8 mouse cellular contexts compared by ENCODE assay signal in genomic region chr10:43723615-43723937, GRCm38 (mm10).
DNase-seq lines count a peak whose midpoint lies in the region; ATAC-seq and TF ChIP-seq lines count a peak whose summit lies in the region.

No protein-coding gene starts in this region.

- no peak for DNase-seq in heart, adult 2 months
- DNase-seq in heart, postnatal 4 days, result no peak
- no peak for DNase-seq in forebrain, embryonic 14.5 days (ENCODE audit: low spot score)
- no peak for DNase-seq in liver, embryonic 13.5 days
- DNase-seq in B cell, adult 2 months, result no peak
- DNase-seq in layer of hippocampus, postnatal 10 days (ENCODE audit: low spot score in 2 of 2), result no peak
- DNase-seq in gastrocnemius, postnatal 36 days, result no peak

- H3K9me3 ChIP-seq in E14TG2a.4 (ENCODE audit: low read length), result no peaks in the 10 kb centered on the region
- H3K9me3 ChIP-seq in forebrain, embryonic 14.5 days (replicated peaks; ENCODE audit: control insufficient read depth, low read length), result no peaks in the 10 kb centered on the region
- no peaks in the 10 kb centered on the region for H3K9me3 ChIP-seq in liver, embryonic 13.5 days (replicated peaks)

- 0 out of 2 replicates have a peak overlapping the region, but pooled peaks have one; percentile 2 for H3K9ac ChIP-seq in heart, adult 2 months (ENCODE audit: low read depth, low read length)
- H3K9ac ChIP-seq in forebrain, embryonic 14.5 days (ENCODE audit: low read length), result peak overlapping the region; percentile 59
- peak overlapping the region; percentile 65 for H3K9ac ChIP-seq in liver, embryonic 13.5 days

- H3K27ac ChIP-seq in heart, adult 2 months, result no peak overlapping the region
- H3K27ac ChIP-seq in forebrain, embryonic 14.5 days (ENCODE audit: low read depth, low read length), result no peak overlapping the region
- no peak overlapping the region for H3K27ac ChIP-seq in liver, embryonic 13.5 days

- peak; percentile 18; the same call in 1 of the 2 replicates for ATAC-seq in forebrain, embryonic 14.5 days
- no peak for ATAC-seq in liver, embryonic 13.5 days (ENCODE audit: low read depth)

- no peak for TF ChIP-seq EP300 in heart, adult 2 months (IDR thresholded peaks at IDR 0.05; ENCODE audit: insufficient read depth, low read depth, low read length)

- intact Hi-C loops in heart, adult 2 months (cut with DNase I), result no loop called here
- intact Hi-C loops in gastrocnemius, postnatal 36 days (cut with DNase I), result no loop called here

- H3K4me2 ChIP-seq in forebrain, embryonic 14.5 days (ENCODE audit: low read length), result peak overlapping the region; percentile 59
- H3K4me2 ChIP-seq in liver, embryonic 13.5 days, result peak overlapping the region; percentile 63

- 2% methylated on average over 12 of the region's 12 CpGs for WGBS in heart, adult 2 months
- WGBS in forebrain, embryonic 14.5 days, result 1% methylated on average over 12 of the region's 12 CpGs
- 3% methylated on average over 12 of the region's 12 CpGs for WGBS in liver, embryonic 13.5 days (ENCODE audit: insufficient replicate concordance)

- TF ChIP-seq CTCF in heart, adult 2 months (IDR thresholded peaks at IDR 0.05), result no peak
- no peak for TF ChIP-seq CTCF in E14TG2a.4 (conservative IDR thresholded peaks at IDR 0.05; ENCODE audit: low read length)

- no peak for TF ChIP-seq POLR2A in heart, adult 2 months (IDR thresholded peaks at IDR 0.05; ENCODE audit: insufficient read depth, low read depth, low read length)

- no peaks in the 10 kb centered on the region for H3K36me3 ChIP-seq in heart, adult 2 months (ENCODE audit: control insufficient read depth, insufficient read depth, low read length)
- no peaks in the 10 kb centered on the region for H3K36me3 ChIP-seq in E14TG2a.4 (ENCODE audit: insufficient read depth, low read length)
- H3K36me3 ChIP-seq in forebrain, embryonic 14.5 days (ENCODE audit: control insufficient read depth, insufficient read depth, low read length), result no peaks in the 10 kb centered on the region
- no peaks in the 10 kb centered on the region for H3K36me3 ChIP-seq in liver, embryonic 13.5 days

- no peaks in the 10 kb centered on the region for H3K4me1 ChIP-seq in heart, adult 2 months (ENCODE audit: control insufficient read depth, insufficient read depth, low read length)
- H3K4me1 ChIP-seq in E14TG2a.4 (replicated peaks; ENCODE audit: low read depth, low read length), result peaks cover 25% of the 10 kb centered on the region
- H3K4me1 ChIP-seq in forebrain, embryonic 14.5 days (ENCODE audit: control insufficient read depth, insufficient read depth, low read length), result peaks cover 18% of the 10 kb centered on the region
- H3K4me1 ChIP-seq in liver, embryonic 13.5 days (replicated peaks), result peaks cover 14% of the 10 kb centered on the region

- peak overlapping the region; percentile 34; the same call in 1 of the 2 replicates for H3K4me3 ChIP-seq in heart, adult 2 months
- peak overlapping the region; percentile 59 for H3K4me3 ChIP-seq in E14TG2a.4 (replicated peaks; ENCODE audit: low read length)
- peak overlapping the region; percentile 22 for H3K4me3 ChIP-seq in forebrain, embryonic 14.5 days (ENCODE audit: low read depth, low read length)
- peak overlapping the region; percentile 48 for H3K4me3 ChIP-seq in liver, embryonic 13.5 days (replicated peaks)

- no peaks in the 10 kb centered on the region for H3K79me2 ChIP-seq in heart, adult 2 months (replicated peaks; ENCODE audit: control insufficient read depth, insufficient read depth, low read length)

- H3K27me3 ChIP-seq in heart, adult 2 months (ENCODE audit: control insufficient read depth, insufficient read depth, low read length), result peaks cover 1% of the 10 kb centered on the region
- peaks cover 33% of the 10 kb centered on the region for H3K27me3 ChIP-seq in E14TG2a.4 (ENCODE audit: insufficient read depth, low read length)
- H3K27me3 ChIP-seq in forebrain, embryonic 14.5 days (replicated peaks; ENCODE audit: control insufficient read depth, insufficient read depth, low read length), result no peaks in the 10 kb centered on the region
- peaks cover 23% of the 10 kb centered on the region for H3K27me3 ChIP-seq in liver, embryonic 13.5 days

Comparison
In these comparisons a context has a peak if more than half of its experiments do, and no peak if none do; other contexts are left out.
1. H3K9ac ChIP-seq: peak in every context shown above with its lines; median percentile 65 in liver, embryonic 13.5 days; 59 in forebrain, embryonic 14.5 days; 2 in heart, adult 2 months.